Mouse (Mus musculus) adrenal gland, postnatal 25 days (tissue): ENCODE data around the gene Gm9736. TPM values are rescaled to one million over a fixed set of nuclear protein-coding genes. Genes with fewer than 3 reads are reported as not detected.
"Not testable (repeated sequence)": the region's sequence is repeated elsewhere in the genome, so short reads cannot be mapped to it uniquely, and the experiment has no call there.

Experiments
- DNase-seq: peaks from one replicate; pipeline ENCODE4 v3.0.0; 2021; ENCODE audit warnings: mixed read lengths
- long read RNA-seq: library from polyadenylated mRNA; stranded (forward); transcript quantifications from one replicate; pipeline ENCODE4 v2.0.0, GENCODE M21; 2021
- total RNA-seq: library from RNA; stranded (reverse); gene quantifications from 2 replicates; pipeline ENCODE4 v1.2.3, GENCODE M21; 2021

Gm9736 gene
- total RNA-seq = not detected in 2 replicates
- long read RNA-seq = 0 reads

GRCm38 (mm10) chr10:77751254-77751653 lies at the start of gene Gm9736:
Gm9736 (minus strand) TSS chr10:77751354.
- DNase-seq = not testable (repeated sequence)

GRCm38 (mm10) chr10:77798921-77799508 lies 47.9 kb upstream of the Gm9736 start, which contains the start of gene Gm19668:
Gm19668 (minus strand) TSS chr10:77799133.
- no peak for DNase-seq

GRCm38 (mm10) chr10:77798164-77798920 lies 47.2 kb upstream of the Gm9736 start:
- not testable (repeated sequence) for DNase-seq

GRCm38 (mm10) chr10:77797677-77798076 lies 46.5 kb upstream of the Gm9736 start:
- DNase-seq = no peak

- DNase-seq = no peak
These were observed 43.8 kb upstream of the Gm9736 start, which contains the start of gene Gm9639 for GRCm38 (mm10) chr10:77794976-77795375. Gm9639 (minus strand) TSS chr10:77795076.

GRCm38 (mm10) chr10:77788621-77789020 lies 37.5 kb upstream of the Gm9736 start:
- no peak for DNase-seq

GRCm38 (mm10) chr10:77787876-77788275 lies 36.7 kb upstream of the Gm9736 start, which contains the start of gene Gm7137:
Gm7137 (minus strand) TSS chr10:77788200.
- not testable (repeated sequence) for DNase-seq

GRCm38 (mm10) chr10:77783396-77783795 lies 32.2 kb upstream of the Gm9736 start:
- not testable (repeated sequence) for DNase-seq

- DNase-seq = not testable (repeated sequence)
These were observed 31.3 kb upstream of the Gm9736 start, which contains the start of gene Gm3250 for GRCm38 (mm10) chr10:77782442-77782841. Gm3250 (minus strand) TSS chr10:77782542.

- DNase-seq = not testable (repeated sequence)
These were observed 25.7 kb upstream of the Gm9736 start, which contains the start of gene Gm7138 for GRCm38 (mm10) chr10:77776844-77777243. Gm7138 (minus strand) TSS chr10:77776944.

GRCm38 (mm10) chr10:77772142-77772541 lies 21.0 kb upstream of the Gm9736 start:
- DNase-seq = not testable (repeated sequence)

- DNase-seq = not testable (repeated sequence)
These were observed 20.1 kb upstream of the Gm9736 start, which contains the start of gene Gm3238 for GRCm38 (mm10) chr10:77771225-77771624. Gm3238 (minus strand) TSS chr10:77771325.

- DNase-seq = no peak
These were observed 18.6 kb upstream of the Gm9736 start for GRCm38 (mm10) chr10:77769727-77770126.

- DNase-seq = not testable (repeated sequence)
These were observed 8.4 kb upstream of the Gm9736 start, which contains the start of gene Gm3233 for GRCm38 (mm10) chr10:77759582-77759981. Gm3233 (minus strand) TSS chr10:77759682.

GRCm38 (mm10) chr10:77753448-77753847 lies 2.3 kb upstream of the Gm9736 start:
- DNase-seq = no peak

- not testable (repeated sequence) for DNase-seq
These were observed 1.2 kb upstream of the Gm9736 start for GRCm38 (mm10) chr10:77752312-77752711.

GRCm38 (mm10) chr10:77750686-77751085 lies 468 bp downstream of the Gm9736 start:
- not testable (repeated sequence) for DNase-seq

GRCm38 (mm10) chr10:77741924-77742688 lies 9.0 kb downstream of the Gm9736 start, which contains the start of gene Gm18596:
Gm18596 (minus strand) TSS chr10:77742638.
- DNase-seq = not testable (repeated sequence)

GRCm38 (mm10) chr10:77738929-77739328 lies 12.2 kb downstream of the Gm9736 start:
- no peak for DNase-seq

GRCm38 (mm10) chr10:77735928-77736327 lies 15.2 kb downstream of the Gm9736 start:
- no peak for DNase-seq

- peak; percentile 8 for DNase-seq
These were observed 21.9 kb downstream of the Gm9736 start for GRCm38 (mm10) chr10:77729241-77729640.

GRCm38 (mm10) chr10:77728280-77728679 lies 22.9 kb downstream of the Gm9736 start:
- DNase-seq = no peak
